ENCODE assay signal across 18 mouse cellular contexts in the genomic region with DNA sequence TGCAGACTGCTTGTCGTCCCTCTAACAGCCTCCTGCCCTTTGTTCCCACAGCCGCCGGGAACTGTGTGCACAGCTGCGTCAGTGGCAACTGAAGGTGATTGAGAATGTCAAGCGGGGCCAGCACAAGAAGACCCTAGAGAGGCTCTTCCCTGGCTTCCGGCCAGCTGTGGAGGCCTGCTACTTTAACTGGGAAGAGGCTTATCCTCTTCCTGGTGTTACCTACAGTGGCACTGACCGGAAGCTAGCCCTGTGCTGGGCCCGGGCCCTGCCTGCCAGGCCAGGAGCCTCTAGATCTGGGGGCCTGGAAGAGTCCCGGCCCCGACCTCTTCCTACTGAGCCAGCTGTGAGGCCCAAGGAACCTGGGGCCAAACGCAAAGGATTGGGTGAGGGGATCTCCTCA. TPM values are rescaled to one million over a fixed set of nuclear protein-coding genes. Genes with fewer than 3 reads are reported as not detected.
DNase-seq lines count a peak whose midpoint lies in the region; ATAC-seq and TF ChIP-seq lines count a peak whose summit lies in the region.
"Had no signal": no experiment of that assay in that cellular context is flagged by ENCODE, and none has a peak within 500 bp of the region (broad histone marks: within the 10 kb centered on the region; RNA-seq: fewer than 3 reads in every experiment).

No protein-coding gene starts in this region.

- H3K4me1 ChIP-seq in heart, embryonic 16.5 days (ENCODE audit: control insufficient read depth, insufficient read depth, low read length), result peaks cover 14% of the 10 kb centered on the region
- H3K4me1 ChIP-seq in heart, adult 2 months (ENCODE audit: control insufficient read depth, insufficient read depth, low read length), result no peaks in the 10 kb centered on the region; the same call in 1 of the 2 replicates
- H3K4me1 ChIP-seq in intestine, embryonic 16.5 days (ENCODE audit: control insufficient read depth, insufficient read depth, low read length), result peaks cover 12% of the 10 kb centered on the region
- H3K4me1 ChIP-seq in forebrain, embryonic 15.5 days, result peaks cover 10% of the 10 kb centered on the region

- no peak for TF ChIP-seq POLR2A in heart, adult 2 months (IDR thresholded peaks at IDR 0.05; ENCODE audit: insufficient read depth, low read depth, low read length)

- no peak for TF ChIP-seq EP300 in heart, adult 2 months (IDR thresholded peaks at IDR 0.05; ENCODE audit: insufficient read depth, low read depth, low read length)

- H3K4me2 ChIP-seq in heart, embryonic 16.5 days (ENCODE audit: low read depth, low read length), result no peak overlapping the region
- 0 out of 2 replicates have a peak overlapping the region, but pooled peaks have one; percentile 28 for H3K4me2 ChIP-seq in intestine, embryonic 16.5 days (ENCODE audit: low read depth, low read length)
- H3K4me2 ChIP-seq in forebrain, embryonic 15.5 days (replicated peaks), result no peak overlapping the region
- H3K4me2 ChIP-seq: forebrain, embryonic 12.5 days; hindbrain, embryonic 13.5 days; liver, embryonic 15.5 days; midbrain, embryonic 15.5 days had no signal

- no peak overlapping the region for H3K4me3 ChIP-seq in heart, embryonic 16.5 days (ENCODE audit: low read length)
- H3K4me3 ChIP-seq in heart, adult 2 months, result no peak overlapping the region
- H3K4me3 ChIP-seq in intestine, embryonic 16.5 days (ENCODE audit: low read length), result no peak overlapping the region
- H3K4me3 ChIP-seq in forebrain, embryonic 15.5 days, result no peak overlapping the region
- H3K4me3 ChIP-seq: forebrain, embryonic 12.5 days; hindbrain, embryonic 13.5 days; liver, embryonic 15.5 days; midbrain, embryonic 15.5 days had no signal

- H3K27me3 ChIP-seq in heart, embryonic 16.5 days (ENCODE audit: control insufficient read depth, insufficient read depth, low read length), result no peaks in the 10 kb centered on the region
- H3K27me3 ChIP-seq in heart, adult 2 months (ENCODE audit: control insufficient read depth, insufficient read depth, low read length), result no peaks in the 10 kb centered on the region
- no peaks in the 10 kb centered on the region for H3K27me3 ChIP-seq in intestine, embryonic 16.5 days (replicated peaks; ENCODE audit: control insufficient read depth, insufficient read depth, low read length)
- no peaks in the 10 kb centered on the region for H3K27me3 ChIP-seq in forebrain, embryonic 15.5 days
- H3K27me3 ChIP-seq: forebrain, embryonic 12.5 days; hindbrain, embryonic 13.5 days; liver, embryonic 15.5 days; megakaryocyte, embryonic 14.5 days; midbrain, embryonic 15.5 days had no signal

- H3K9me3 ChIP-seq in heart, embryonic 16.5 days (replicated peaks; ENCODE audit: control insufficient read depth, low read length), result no peaks in the 10 kb centered on the region
- H3K9me3 ChIP-seq in intestine, embryonic 16.5 days (ENCODE audit: control insufficient read depth, low read length), result no peaks in the 10 kb centered on the region
- no peaks in the 10 kb centered on the region for H3K9me3 ChIP-seq in forebrain, embryonic 15.5 days
- H3K9me3 ChIP-seq: forebrain, embryonic 12.5 days; hindbrain, embryonic 13.5 days; liver, embryonic 15.5 days; megakaryocyte, embryonic 14.5 days; midbrain, embryonic 15.5 days had no signal

- intact Hi-C loops in heart, adult 2 months (cut with DNase I), result no loop called here

- 31% methylated on average over 11 of the region's 11 CpGs for WGBS in heart, embryonic 16.5 days
- WGBS in heart, adult 2 months, result 37% methylated on average over 11 of the region's 11 CpGs
- WGBS in intestine, embryonic 16.5 days, result 58% methylated on average over 11 of the region's 11 CpGs
- WGBS in forebrain, embryonic 15.5 days, result 81% methylated on average over 11 of the region's 11 CpGs

- peak; percentile 67 for ATAC-seq in heart, embryonic 16.5 days (replicated peaks; ENCODE audit: extremely low read depth, insufficient read depth, low FRiP score)
- peak; percentile 91 for ATAC-seq in intestine, embryonic 16.5 days
- no peak for ATAC-seq in forebrain, embryonic 15.5 days (replicated peaks)
- ATAC-seq: midbrain, embryonic 15.5 days had no signal

- no peak for DNase-seq in heart, adult 2 months
- DNase-seq in ZHBTc4 (ENCODE audit: low read depth, low spot score), result peak; percentile 28
- peak; percentile 60 for DNase-seq in testis, postnatal 14 days (ENCODE audit: low spot score)
- no peak for DNase-seq in gastrocnemius, postnatal 25 days
- DNase-seq: adrenal gland, adult 2 months; cerebellum, postnatal 25 days; kidney, adult 11 months; layer of hippocampus, postnatal 36 days; lung, postnatal 10 days had no signal

- TF ChIP-seq CTCF in heart, adult 2 months (IDR thresholded peaks at IDR 0.05), result no peak

- peak overlapping the region; percentile 83 for H3K27ac ChIP-seq in heart, embryonic 16.5 days (ENCODE audit: low read length)
- no peak overlapping the region for H3K27ac ChIP-seq in heart, adult 2 months
- H3K27ac ChIP-seq in intestine, embryonic 16.5 days (ENCODE audit: low read length), result peak overlapping the region; percentile 85
- no peak overlapping the region for H3K27ac ChIP-seq in forebrain, embryonic 15.5 days (replicated peaks)
- H3K27ac ChIP-seq: forebrain, embryonic 12.5 days; hindbrain, embryonic 13.5 days; kidney, postnatal 0 days; liver, embryonic 15.5 days; midbrain, embryonic 15.5 days had no signal

- peak overlapping the region; percentile 46; the same call in 1 of the 2 replicates for H3K9ac ChIP-seq in heart, embryonic 16.5 days (ENCODE audit: low read length)
- H3K9ac ChIP-seq in heart, adult 2 months (ENCODE audit: low read depth, low read length), result no peak overlapping the region
- peak overlapping the region; percentile 59 for H3K9ac ChIP-seq in intestine, embryonic 16.5 days (ENCODE audit: low read depth, low read length)
- H3K9ac ChIP-seq in forebrain, embryonic 15.5 days (replicated peaks), result no peak overlapping the region
- H3K9ac ChIP-seq: forebrain, embryonic 12.5 days; hindbrain, embryonic 13.5 days; liver, embryonic 15.5 days; midbrain, embryonic 15.5 days had no signal

- H3K36me3 ChIP-seq in heart, embryonic 16.5 days (ENCODE audit: control insufficient read depth, insufficient read depth), result peaks cover 69% of the 10 kb centered on the region
- no peaks in the 10 kb centered on the region for H3K36me3 ChIP-seq in heart, adult 2 months (ENCODE audit: control insufficient read depth, insufficient read depth, low read length)
- peaks cover 46% of the 10 kb centered on the region for H3K36me3 ChIP-seq in intestine, embryonic 16.5 days (ENCODE audit: control insufficient read depth, insufficient read depth, low read length)
- H3K36me3 ChIP-seq in forebrain, embryonic 15.5 days, result peaks cover 84% of the 10 kb centered on the region

- no peaks in the 10 kb centered on the region for H3K79me2 ChIP-seq in heart, adult 2 months (replicated peaks; ENCODE audit: control insufficient read depth, insufficient read depth, low read length)

RNA-seq across cellular contexts. Expression of gene Zswim8, which starts 6.5 kb away (rescaled TPM):
- polyA plus RNA-seq in heart, embryonic 16.5 days (2015; fragmentation: Nextera tagmentation; extraction: Ambion mirVana), result 22.3 and 24.1 TPM in 2 replicates
- total RNA-seq in heart, adult 2 months (2021), result 10 to 100 TPM; 38.5 to 40.0 TPM
- 103 and 108 TPM in 2 replicates for polyA plus RNA-seq in heart, adult 2 months (2012; rRNA removed)
- 21.8 and 23.3 TPM in 2 replicates for polyA plus RNA-seq in intestine, embryonic 16.5 days (2015; fragmentation: Nextera tagmentation; extraction: Ambion mirVana)
- 46.1 and 47.1 TPM in 2 replicates for polyA plus RNA-seq in forebrain, embryonic 15.5 days (2015; fragmentation: Nextera tagmentation; extraction: Ambion mirVana)
- total RNA-seq in gastrocnemius, postnatal 25 days (2021), result 10 to 100 TPM; 33.0 to 33.6 TPM

RNA-seq across cellular contexts. Expression of gene Chchd1, which starts 11.0 kb away (rescaled TPM):
- 175 and 177 TPM in 2 replicates for polyA plus RNA-seq in heart, embryonic 16.5 days (2015; fragmentation: Nextera tagmentation; extraction: Ambion mirVana)
- 100 to 1,000 TPM in 1 of 2 experiments, 10 to 100 TPM in 1; 98.8 to 126 TPM for total RNA-seq in heart, adult 2 months (2021)
- polyA plus RNA-seq in heart, adult 2 months (2012; rRNA removed), result 66.8 and 89.0 TPM in 2 replicates
- 171 and 190 TPM in 2 replicates for polyA plus RNA-seq in intestine, embryonic 16.5 days (2015; fragmentation: Nextera tagmentation; extraction: Ambion mirVana)
- polyA plus RNA-seq in forebrain, embryonic 15.5 days (2015; fragmentation: Nextera tagmentation; extraction: Ambion mirVana), result 213 TPM in 2 replicates
- 100 to 1,000 TPM; 110 to 119 TPM for total RNA-seq in gastrocnemius, postnatal 25 days (2021)

RNA-seq across cellular contexts. Expression of gene Fut11, which starts 19.1 kb away (rescaled TPM):
- 20.5 and 20.6 TPM in 2 replicates for polyA plus RNA-seq in heart, embryonic 16.5 days (2015; fragmentation: Nextera tagmentation; extraction: Ambion mirVana)
- 1 to 10 TPM; 5.3 to 5.9 TPM for total RNA-seq in heart, adult 2 months (2021)
- 5.3 and 6.9 TPM in 2 replicates for polyA plus RNA-seq in heart, adult 2 months (2012; rRNA removed)
- 15.0 and 16.0 TPM in 2 replicates for polyA plus RNA-seq in intestine, embryonic 16.5 days (2015; fragmentation: Nextera tagmentation; extraction: Ambion mirVana)
- 23.1 and 23.9 TPM in 2 replicates for polyA plus RNA-seq in forebrain, embryonic 15.5 days (2015; fragmentation: Nextera tagmentation; extraction: Ambion mirVana)
- 1 to 10 TPM; 2.7 to 4.0 TPM for total RNA-seq in gastrocnemius, postnatal 25 days (2021)

RNA-seq across cellular contexts. Expression of gene Ndst2, which starts 20.5 kb away (rescaled TPM):
- 16.2 and 17.2 TPM in 2 replicates for polyA plus RNA-seq in heart, embryonic 16.5 days (2015; fragmentation: Nextera tagmentation; extraction: Ambion mirVana)
- 1 to 10 TPM; 8.3 to 8.5 TPM for total RNA-seq in heart, adult 2 months (2021)
- polyA plus RNA-seq in heart, adult 2 months (2012; rRNA removed), result 15.5 and 23.7 TPM in 2 replicates
- polyA plus RNA-seq in intestine, embryonic 16.5 days (2015; fragmentation: Nextera tagmentation; extraction: Ambion mirVana), result 18.3 and 21.2 TPM in 2 replicates
- 15.7 and 16.9 TPM in 2 replicates for polyA plus RNA-seq in forebrain, embryonic 15.5 days (2015; fragmentation: Nextera tagmentation; extraction: Ambion mirVana)
- 1 to 10 TPM; 6.0 to 6.6 TPM for total RNA-seq in gastrocnemius, postnatal 25 days (2021)

RNA-seq across cellular contexts. Expression of gene Sec24c, which starts 39.7 kb away (rescaled TPM):
- 73.2 and 76.2 TPM in 2 replicates for polyA plus RNA-seq in heart, embryonic 16.5 days (2015; fragmentation: Nextera tagmentation; extraction: Ambion mirVana)
- 100 to 1,000 TPM in 1 of 2 experiments, 10 to 100 TPM in 1; 98.2 to 106 TPM for total RNA-seq in heart, adult 2 months (2021)
- polyA plus RNA-seq in heart, adult 2 months (2012; rRNA removed), result 133 and 146 TPM in 2 replicates
- 92.7 and 106 TPM in 2 replicates for polyA plus RNA-seq in intestine, embryonic 16.5 days (2015; fragmentation: Nextera tagmentation; extraction: Ambion mirVana)
- 83.9 and 85.5 TPM in 2 replicates for polyA plus RNA-seq in forebrain, embryonic 15.5 days (2015; fragmentation: Nextera tagmentation; extraction: Ambion mirVana)
- 10 to 100 TPM; 65.0 to 68.8 TPM for total RNA-seq in gastrocnemius, postnatal 25 days (2021)

Comparison
In these comparisons a context has a peak if more than half of its experiments do, and no peak if none do; other contexts are left out.
1. H3K27ac ChIP-seq: peak in heart, embryonic 16.5 days (single experiment) and intestine, embryonic 16.5 days (single experiment); none in heart, adult 2 months (single experiment) and forebrain, embryonic 15.5 days (single experiment).
2. H3K9ac ChIP-seq: peak in heart, embryonic 16.5 days (single experiment) and intestine, embryonic 16.5 days (single experiment); none in heart, adult 2 months (single experiment) and forebrain, embryonic 15.5 days (single experiment).
3. DNase-seq: peak in ZHBTc4 (single experiment) and testis, postnatal 14 days (single experiment); none in heart, adult 2 months (0 of 2) and gastrocnemius, postnatal 25 days (single experiment).